Mouse (Mus musculus): ENCODE data around the gene Galns.
"Not testable (repeated sequence)": the region's sequence is repeated elsewhere in the genome, so short reads cannot be mapped to it uniquely, and the experiment has no call there.

Galns gene

GRCm38 (mm10) chr8:122632134-122632533 lies 20.9 kb upstream of the Galns start:
- DNase-seq: not testable (repeated sequence)

- DNase-seq: no peak
These were observed 19.4 kb upstream of the Galns start for GRCm38 (mm10) chr8:122630696-122631095.

DNA sequence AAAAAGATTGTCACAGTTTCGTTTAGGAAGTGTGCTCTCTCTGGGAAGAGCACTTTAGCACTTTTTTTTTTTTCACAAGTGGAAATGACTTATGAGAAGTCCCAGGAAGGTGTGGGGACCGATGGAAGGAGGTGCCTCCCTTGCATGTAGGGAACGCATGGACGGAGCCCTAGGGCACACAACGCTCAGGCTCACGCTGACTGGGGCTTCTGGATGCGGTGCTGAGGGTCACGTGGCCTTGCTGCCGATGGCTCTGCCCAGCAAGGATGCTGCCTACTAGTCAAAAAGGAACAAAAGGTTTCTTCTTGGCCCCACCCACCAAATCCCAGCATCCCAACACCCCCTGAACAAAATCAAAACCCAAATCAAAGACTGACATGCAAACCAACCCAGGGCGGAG lies 18.1 kb upstream of the Galns start:
- no peak for DNase-seq

- no peak for DNase-seq
These were observed 15.6 kb upstream of the Galns start for GRCm38 (mm10) chr8:122626896-122627295.

GRCm38 (mm10) chr8:122625811-122626210 lies 14.5 kb upstream of the Galns start:
- no peak for DNase-seq

- no peak for DNase-seq
These were observed 13.4 kb upstream of the Galns start for GRCm38 (mm10) chr8:122624653-122625052.

GRCm38 (mm10) chr8:122623844-122624642 lies 12.8 kb upstream of the Galns start:
- DNase-seq: no peak

GRCm38 (mm10) chr8:122622727-122623126 lies 11.5 kb upstream of the Galns start, which contains the start of gene Pabpn1l:
Gene Pabpn1l, minus strand, starts transcription at chr8:122622739.
- no peak for DNase-seq

- no peak for DNase-seq
These were observed 9.2 kb upstream of the Galns start for GRCm38 (mm10) chr8:122620446-122620845.

DNA sequence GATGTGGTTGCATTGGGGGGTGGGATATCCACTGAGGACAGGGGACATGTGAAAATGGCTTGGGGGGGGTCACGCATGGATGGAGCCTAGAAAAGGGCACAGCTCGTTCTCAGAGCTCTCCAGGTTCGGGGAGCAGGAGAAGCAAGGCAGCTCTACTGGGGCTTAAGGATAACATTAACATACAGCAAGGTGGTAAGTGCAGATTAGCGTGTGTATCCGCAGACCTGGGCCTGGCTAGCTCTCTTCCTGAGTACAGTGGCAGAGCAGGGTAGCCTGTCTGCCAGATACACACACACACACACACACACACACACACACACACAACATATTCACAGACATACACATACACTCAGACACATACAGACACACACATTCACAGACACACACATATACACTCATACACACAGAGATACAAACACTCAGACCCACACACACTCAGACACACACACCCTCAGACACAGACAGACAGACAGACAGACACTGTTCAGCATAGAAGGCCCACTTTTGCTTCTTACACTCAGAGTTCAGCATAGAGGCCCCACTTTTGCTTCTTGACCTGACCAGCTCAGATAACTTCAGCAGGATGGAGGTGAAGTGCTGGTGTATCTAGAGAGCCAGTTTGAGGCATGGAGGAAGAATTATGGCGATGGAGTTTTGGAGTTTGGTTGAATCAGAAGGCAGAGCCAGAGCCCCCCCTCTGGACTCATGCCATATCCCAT lies 7.6 kb upstream of the Galns start:
- DNase-seq: no peak

DNA sequence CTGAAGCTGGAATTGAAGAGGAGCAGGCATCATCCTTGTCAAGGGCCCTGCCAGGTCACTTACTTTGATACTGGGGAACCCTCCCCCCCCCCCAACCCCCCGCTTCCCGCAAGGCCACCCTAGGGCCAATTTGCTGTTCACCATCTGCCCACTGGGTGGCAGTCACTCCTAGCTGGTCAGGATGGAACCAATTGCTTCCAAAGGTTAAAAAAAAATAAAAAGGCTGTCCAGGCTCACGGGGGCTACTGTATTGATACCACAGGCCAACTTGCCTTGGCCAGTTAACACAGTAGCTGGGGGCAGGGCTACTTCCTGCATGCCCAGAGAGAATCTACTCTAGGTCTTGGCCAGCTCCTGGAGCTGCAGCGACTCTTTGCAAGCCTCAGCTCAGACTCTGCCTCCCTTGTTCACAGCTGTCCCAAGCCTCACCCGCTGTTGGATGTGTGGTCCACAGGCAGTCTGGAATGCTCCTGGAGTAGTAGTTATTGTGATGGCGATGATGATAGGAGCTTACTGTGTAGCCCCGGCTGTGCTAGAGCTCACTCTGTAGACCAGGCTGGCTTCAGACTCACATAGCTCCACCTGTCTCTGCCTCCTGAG lies 6.8 kb upstream of the Galns start:
- DNase-seq: peak; percentile 88 to 90

- DNase-seq: no peak
These were observed 5.1 kb upstream of the Galns start for GRCm38 (mm10) chr8:122616181-122616905.

DNA sequence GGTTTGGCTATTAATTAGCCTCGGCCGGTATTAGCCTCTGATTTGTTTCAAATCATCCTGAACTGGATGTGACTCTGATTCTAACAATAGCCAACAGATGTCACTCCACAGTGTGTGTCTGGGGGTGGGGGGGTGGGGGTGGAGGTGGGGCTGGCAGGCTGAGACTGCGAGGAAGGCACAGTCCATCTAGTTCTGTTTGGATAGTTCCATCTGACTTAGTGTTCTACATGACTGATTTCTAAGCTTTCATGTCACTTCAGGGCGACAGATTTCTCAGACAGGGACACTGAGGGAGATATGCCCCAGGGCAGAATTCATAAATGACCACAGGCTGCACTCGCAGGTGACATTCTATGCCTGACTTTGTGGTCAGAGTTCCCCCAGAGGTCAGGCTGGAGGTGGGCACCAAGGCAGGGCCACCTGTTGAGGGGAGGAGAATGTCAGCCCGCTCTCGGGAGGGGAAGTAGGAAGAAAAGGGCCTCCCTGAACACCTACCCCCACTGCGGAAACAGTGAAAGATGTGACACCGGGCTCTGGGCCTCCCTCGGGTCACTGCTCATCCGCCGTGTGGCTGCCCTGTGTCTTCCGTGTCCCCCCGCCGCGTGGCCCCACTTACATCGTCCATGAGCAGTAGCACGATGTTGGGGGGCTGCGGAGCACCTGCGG lies 518 bp downstream of the Galns start:
- peak; percentile 66 to 68 for DNase-seq

DNA sequence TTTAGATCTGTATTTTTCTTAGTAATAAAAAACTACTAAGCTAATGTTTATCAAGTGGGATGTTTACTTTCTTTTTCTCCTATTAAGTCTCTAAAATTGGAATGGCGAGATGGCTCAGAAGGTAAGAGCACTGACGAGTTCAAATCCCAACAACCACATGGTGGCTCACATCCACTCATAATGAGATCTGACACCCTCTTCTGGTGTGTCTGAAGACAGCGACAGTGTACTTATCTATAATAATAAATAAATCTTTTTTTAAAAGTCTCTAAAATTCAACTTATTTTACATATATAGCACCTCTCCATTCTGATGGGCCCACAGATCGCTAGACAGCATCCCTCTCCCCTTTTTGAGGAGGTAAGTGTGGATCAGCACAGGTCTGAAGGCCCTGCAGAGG lies 1.1 kb downstream of the Galns start:
- no peak for DNase-seq

DNA sequence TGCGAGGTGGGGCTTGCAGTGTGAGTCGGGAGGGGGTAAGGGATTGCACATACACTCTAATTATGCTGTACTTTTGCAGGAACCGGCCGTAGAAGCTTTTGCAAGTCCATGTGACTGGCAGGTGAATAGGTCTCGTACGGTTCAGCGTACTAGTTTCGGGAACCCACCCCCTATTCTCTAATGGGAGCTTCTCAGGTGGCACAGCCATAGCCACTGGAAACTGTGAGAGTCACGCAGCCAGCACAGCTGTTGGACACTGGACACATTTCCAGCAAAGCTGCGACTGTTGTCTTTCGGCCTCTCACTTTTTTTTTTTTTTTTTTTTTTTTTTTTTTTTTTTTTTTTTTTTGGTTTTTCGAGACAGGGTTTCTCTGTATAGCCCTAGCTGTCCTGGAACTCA lies 4.5 kb downstream of the Galns start:
- no peak for DNase-seq

DNA sequence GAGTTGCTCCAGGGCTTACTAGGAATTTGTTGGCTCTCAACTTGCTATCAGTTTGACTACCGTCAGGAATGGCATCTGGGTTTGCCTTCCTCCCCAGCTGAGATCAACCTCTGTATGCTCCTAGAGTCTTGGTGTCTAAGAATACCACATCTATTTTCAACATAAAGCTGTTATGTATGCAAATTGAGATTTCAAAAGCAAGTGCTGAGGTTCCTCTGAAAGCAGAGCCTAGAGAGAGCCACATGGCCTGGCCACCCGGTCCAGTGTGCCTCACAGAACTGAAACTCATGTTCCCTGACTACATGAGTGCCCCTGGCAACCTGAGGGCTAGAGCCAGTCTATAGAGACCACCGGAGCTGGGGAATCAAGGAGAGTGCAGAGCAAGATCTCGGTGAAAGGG lies 5.9 kb downstream of the Galns start:
- DNase-seq: peak; percentile 26 to 33

- DNase-seq: no peak
These were observed 6.6 kb downstream of the Galns start for GRCm38 (mm10) chr8:122604640-122605039.

DNA sequence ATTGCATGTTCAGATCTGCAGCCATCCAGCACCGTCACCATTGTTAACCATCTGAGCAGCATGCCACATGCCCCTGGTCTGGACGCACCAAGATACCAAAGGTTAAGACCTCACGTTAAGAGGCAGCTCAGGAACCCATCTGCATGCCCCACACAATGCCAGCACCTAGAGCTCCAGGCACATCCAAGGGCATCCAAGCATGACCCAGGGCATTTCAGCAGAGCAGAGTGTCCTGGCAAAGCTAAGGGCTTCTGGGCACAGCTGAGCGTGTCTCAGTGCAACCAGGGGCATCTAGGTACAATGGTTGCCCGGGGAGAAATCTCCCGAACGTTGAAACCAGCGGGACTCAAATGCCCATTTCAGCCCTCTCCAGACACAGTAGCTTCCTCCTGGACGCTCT lies 10.6 kb downstream of the Galns start:
- no peak for DNase-seq

- DNase-seq: no peak
These were observed 15.2 kb downstream of the Galns start for GRCm38 (mm10) chr8:122596031-122596430.

DNA sequence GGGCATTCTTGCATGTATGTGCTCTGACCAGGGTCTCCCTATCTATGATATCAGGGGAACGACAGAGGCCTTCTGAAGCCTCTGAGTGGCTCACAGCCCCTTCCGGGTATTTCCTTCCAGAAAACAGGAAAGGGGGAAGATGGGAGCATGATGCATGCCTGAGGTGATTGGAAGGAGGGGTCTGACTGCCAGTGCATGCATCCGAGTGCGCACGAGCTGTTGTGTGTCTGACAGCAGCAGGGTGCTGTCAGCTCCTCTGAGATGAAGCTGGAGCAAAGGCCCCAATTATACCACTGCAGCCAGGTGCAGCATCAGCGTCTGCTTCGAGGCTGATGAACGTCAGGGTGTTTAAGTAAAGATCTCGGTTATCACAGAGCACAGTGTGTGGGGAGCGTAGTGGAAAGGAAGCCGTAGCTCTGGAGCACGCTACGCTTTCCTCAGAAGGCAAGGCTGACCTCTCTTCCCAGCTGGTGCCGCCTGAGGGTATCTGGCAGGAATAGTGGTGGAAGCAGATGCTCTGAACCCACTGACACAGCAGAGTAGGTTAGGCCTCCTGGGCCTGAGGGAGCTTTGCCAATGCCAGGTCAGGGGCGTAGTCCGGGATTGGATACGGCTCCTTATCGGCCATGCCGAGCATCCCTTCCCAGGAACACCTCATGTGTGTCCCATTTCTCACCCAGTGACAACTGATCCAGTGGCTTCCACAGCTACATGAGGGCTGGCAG lies 17.3 kb downstream of the Galns start:
- DNase-seq: no peak

DNA sequence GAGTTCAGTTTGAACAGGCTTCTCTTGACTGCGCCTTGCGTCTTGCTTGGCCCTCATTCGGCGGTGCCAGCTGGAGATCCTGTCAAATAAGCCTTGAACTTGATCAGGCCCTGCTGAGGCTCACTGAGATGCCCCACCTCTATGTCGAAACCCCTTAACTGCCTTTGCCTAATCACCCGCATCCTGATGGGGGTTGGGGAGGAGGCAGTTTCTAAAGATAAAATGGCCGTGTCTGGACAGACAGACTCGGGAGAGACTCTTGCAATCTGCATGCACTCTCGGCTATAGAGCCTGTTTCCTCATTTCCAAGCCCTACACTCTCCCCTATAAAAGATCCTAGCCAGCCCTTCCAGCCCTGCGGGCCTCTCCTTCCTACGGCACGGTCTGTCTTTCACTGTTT lies 18.0 kb downstream of the Galns start:
- no peak for DNase-seq

DNA sequence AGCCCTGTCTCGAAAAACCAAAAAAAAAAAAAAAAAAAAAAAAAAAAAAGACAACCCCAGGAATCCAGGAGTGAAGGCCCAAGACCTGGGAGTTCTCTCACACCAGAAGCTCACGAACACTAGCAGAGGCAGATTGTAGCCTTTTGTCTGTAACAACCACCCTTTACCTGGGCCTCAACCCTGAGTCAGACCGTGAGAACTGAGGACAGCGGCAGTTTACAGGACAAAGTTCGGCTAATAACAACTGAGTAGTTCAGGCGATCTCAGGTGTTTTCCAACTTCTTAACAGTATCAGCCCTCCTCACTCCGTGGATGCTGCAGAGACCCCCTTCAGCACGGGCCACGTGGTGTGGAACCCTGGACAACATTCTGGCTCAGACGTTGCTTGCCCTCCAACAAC lies 24.5 kb downstream of the Galns start:
- DNase-seq: no peak

All from B cell, adult 2 months (primary cell).